Mouse (Mus musculus): Measurements from ENCODE around the gene Blvrb. TPM values are rescaled to one million over a fixed set of nuclear protein-coding genes. Genes with fewer than 3 reads are reported as not detected.
A peak's percentile ranks its signal among the peaks of the same experiment; 100 is the strongest.

The Blvrb gene
- polyA plus RNA-seq, 1 experiment, result 78.4 TPM

- H3K79me3 ChIP-seq (ENCODE audit: low read depth), result peaks cover 13% of the 10 kb centered on the region
- H3ac ChIP-seq (ENCODE audit: control insufficient read depth, insufficient read length, low read depth), result peak overlapping the region; percentile 82
- no peak for TF ChIP-seq FOSL1 (IDR thresholded peaks at IDR 0.05; ENCODE audit: insufficient read depth, low read length, poor library complexity, severe bottlenecking)
- TF ChIP-seq MAX (IDR thresholded peaks at IDR 0.05), result no peak
- TF ChIP-seq CTCF (IDR thresholded peaks at IDR 0.05; ENCODE audit: control insufficient read depth, insufficient read depth, insufficient read length), result no peak
- no peak for TF ChIP-seq MYOG (IDR thresholded peaks at IDR 0.05; ENCODE audit: control insufficient read depth, extremely low read depth, insufficient read length)
- no peak for TF ChIP-seq MYOD1 (IDR thresholded peaks at IDR 0.05; ENCODE audit: control insufficient read depth, insufficient read length, low read depth)
- TF ChIP-seq CEBPB (IDR thresholded peaks at IDR 0.05; ENCODE audit: low read depth), result no peak
- no peak for TF ChIP-seq USF1 (IDR thresholded peaks at IDR 0.05; ENCODE audit: low read depth)
- H3K36me3 ChIP-seq (ENCODE audit: control insufficient read depth, insufficient read depth), result peaks cover 17% of the 10 kb centered on the region
- peak overlapping the region; percentile 52 for H3K4me3 ChIP-seq (ENCODE audit: insufficient read depth, poor library complexity, severe bottlenecking)
- H3K27me3 ChIP-seq (ENCODE audit: control insufficient read depth, insufficient read depth, insufficient read length), result no peaks in the 10 kb centered on the region
- H3K79me2 ChIP-seq (ENCODE audit: control insufficient read depth, insufficient read depth), result peaks cover 24% of the 10 kb centered on the region
Observed at GRCm38 (mm10) chr7:27473835-27474489, 26.2 kb downstream of the Blvrb start.

- TF ChIP-seq MYOD1 (IDR thresholded peaks at IDR 0.05; ENCODE audit: control insufficient read depth, insufficient read length, low read depth) (no peak), CTCF (IDR thresholded peaks at IDR 0.05; ENCODE audit: control insufficient read depth, insufficient read depth, insufficient read length) (peak; percentile 22)
- H3K79me2 ChIP-seq (ENCODE audit: control insufficient read depth, insufficient read depth), result peaks cover 24% of the 10 kb centered on the region
- H3K36me3 ChIP-seq (ENCODE audit: control insufficient read depth, insufficient read depth), result peaks cover 17% of the 10 kb centered on the region
- H3K27me3 ChIP-seq (ENCODE audit: control insufficient read depth, insufficient read depth, insufficient read length), result no peaks in the 10 kb centered on the region
- peak overlapping the region; percentile 82 for H3ac ChIP-seq (ENCODE audit: control insufficient read depth, insufficient read length, low read depth)
- H3K79me3 ChIP-seq (ENCODE audit: low read depth), result peaks cover 13% of the 10 kb centered on the region
- peak overlapping the region; percentile 52 for H3K4me3 ChIP-seq (ENCODE audit: insufficient read depth, poor library complexity, severe bottlenecking)
Observed at GRCm38 (mm10) chr7:27474490-27474954, 26.7 kb downstream of the Blvrb start.

- peaks cover 17% of the 10 kb centered on the region for H3K36me3 ChIP-seq (ENCODE audit: control insufficient read depth, insufficient read depth)
- H3K27me3 ChIP-seq (ENCODE audit: control insufficient read depth, insufficient read depth, insufficient read length), result no peaks in the 10 kb centered on the region
- H3ac ChIP-seq (ENCODE audit: control insufficient read depth, insufficient read length, low read depth), result no peak overlapping the region
- no peak overlapping the region for H3K4me3 ChIP-seq (ENCODE audit: insufficient read depth, poor library complexity, severe bottlenecking)
- TF ChIP-seq USF1 (IDR thresholded peaks at IDR 0.05; ENCODE audit: low read depth), result no peak
- TF ChIP-seq CTCF (IDR thresholded peaks at IDR 0.05; ENCODE audit: control insufficient read depth, insufficient read depth, insufficient read length), result no peak
- no peak for TF ChIP-seq FOSL1 (IDR thresholded peaks at IDR 0.05; ENCODE audit: insufficient read depth, low read length, poor library complexity, severe bottlenecking)
- no peak for TF ChIP-seq MYOD1 (IDR thresholded peaks at IDR 0.05; ENCODE audit: control insufficient read depth, insufficient read length, low read depth)
- TF ChIP-seq CEBPB (IDR thresholded peaks at IDR 0.05; ENCODE audit: low read depth), result no peak
- no peak for TF ChIP-seq MAX (IDR thresholded peaks at IDR 0.05)
- TF ChIP-seq MYOG (IDR thresholded peaks at IDR 0.05; ENCODE audit: control insufficient read depth, extremely low read depth, insufficient read length), result no peak
- H3K79me3 ChIP-seq (ENCODE audit: low read depth), result peaks cover 13% of the 10 kb centered on the region
- H3K79me2 ChIP-seq (ENCODE audit: control insufficient read depth, insufficient read depth), result peaks cover 24% of the 10 kb centered on the region
Observed at GRCm38 (mm10) chr7:27475596-27475995, 27.8 kb downstream of the Blvrb start.

- peaks cover 24% of the 10 kb centered on the region for H3K79me2 ChIP-seq (ENCODE audit: control insufficient read depth, insufficient read depth)
- no peak for TF ChIP-seq FOSL1 (IDR thresholded peaks at IDR 0.05; ENCODE audit: insufficient read depth, low read length, poor library complexity, severe bottlenecking)
- no peak for TF ChIP-seq MYOD1 (IDR thresholded peaks at IDR 0.05; ENCODE audit: control insufficient read depth, insufficient read length, low read depth)
- no peak for TF ChIP-seq CTCF (IDR thresholded peaks at IDR 0.05; ENCODE audit: control insufficient read depth, insufficient read depth, insufficient read length)
- TF ChIP-seq USF1 (IDR thresholded peaks at IDR 0.05; ENCODE audit: low read depth), result no peak
- no peak for TF ChIP-seq CEBPB (IDR thresholded peaks at IDR 0.05; ENCODE audit: low read depth)
- TF ChIP-seq MYOG (IDR thresholded peaks at IDR 0.05; ENCODE audit: control insufficient read depth, extremely low read depth, insufficient read length), result no peak
- no peak for TF ChIP-seq MAX (IDR thresholded peaks at IDR 0.05)
- no peaks in the 10 kb centered on the region for H3K27me3 ChIP-seq (ENCODE audit: control insufficient read depth, insufficient read depth, insufficient read length)
- H3K79me3 ChIP-seq (ENCODE audit: low read depth), result peaks cover 13% of the 10 kb centered on the region
- no peak overlapping the region for H3ac ChIP-seq (ENCODE audit: control insufficient read depth, insufficient read length, low read depth)
- H3K4me3 ChIP-seq (ENCODE audit: insufficient read depth, poor library complexity, severe bottlenecking), result no peak overlapping the region
- peaks cover 17% of the 10 kb centered on the region for H3K36me3 ChIP-seq (ENCODE audit: control insufficient read depth, insufficient read depth)
Observed at GRCm38 (mm10) chr7:27476098-27476635, 28.4 kb downstream of the Blvrb start.

- Histone ChIP-seq H3K36me3 (ENCODE audit: control insufficient read depth, insufficient read depth) (peaks cover 17% of the 10 kb centered on the region), H3K27me3 (ENCODE audit: control insufficient read depth, insufficient read depth, insufficient read length) (no peaks in the 10 kb centered on the region), H3ac (ENCODE audit: control insufficient read depth, insufficient read length, low read depth) (no peak overlapping the region), H3K79me3 (ENCODE audit: low read depth) (peaks cover 13% of the 10 kb centered on the region), H3K4me3 (ENCODE audit: insufficient read depth, poor library complexity, severe bottlenecking) (no peak overlapping the region), H3K79me2 (ENCODE audit: control insufficient read depth, insufficient read depth) (peaks cover 24% of the 10 kb centered on the region)
- no peak for TF ChIP-seq CTCF (IDR thresholded peaks at IDR 0.05; ENCODE audit: control insufficient read depth, insufficient read depth, insufficient read length)
- no peak for TF ChIP-seq CEBPB (IDR thresholded peaks at IDR 0.05; ENCODE audit: low read depth)
- TF ChIP-seq MAX (IDR thresholded peaks at IDR 0.05), result no peak
- TF ChIP-seq MYOD1 (IDR thresholded peaks at IDR 0.05; ENCODE audit: control insufficient read depth, insufficient read length, low read depth), result no peak
- no peak for TF ChIP-seq USF1 (IDR thresholded peaks at IDR 0.05; ENCODE audit: low read depth)
Observed at GRCm38 (mm10) chr7:27478561-27478960, 30.8 kb downstream of the Blvrb start.

Data from C2C12 (cell line).